Mouse (Mus musculus): Measurements from ENCODE around the gene Efcc1. TPM values are rescaled to one million over a fixed set of nuclear protein-coding genes. Genes with fewer than 3 reads are reported as not detected.

Efcc1 gene
- polyA plus RNA-seq, 1 experiment from 2014 or later = 0.77 TPM

DNA sequence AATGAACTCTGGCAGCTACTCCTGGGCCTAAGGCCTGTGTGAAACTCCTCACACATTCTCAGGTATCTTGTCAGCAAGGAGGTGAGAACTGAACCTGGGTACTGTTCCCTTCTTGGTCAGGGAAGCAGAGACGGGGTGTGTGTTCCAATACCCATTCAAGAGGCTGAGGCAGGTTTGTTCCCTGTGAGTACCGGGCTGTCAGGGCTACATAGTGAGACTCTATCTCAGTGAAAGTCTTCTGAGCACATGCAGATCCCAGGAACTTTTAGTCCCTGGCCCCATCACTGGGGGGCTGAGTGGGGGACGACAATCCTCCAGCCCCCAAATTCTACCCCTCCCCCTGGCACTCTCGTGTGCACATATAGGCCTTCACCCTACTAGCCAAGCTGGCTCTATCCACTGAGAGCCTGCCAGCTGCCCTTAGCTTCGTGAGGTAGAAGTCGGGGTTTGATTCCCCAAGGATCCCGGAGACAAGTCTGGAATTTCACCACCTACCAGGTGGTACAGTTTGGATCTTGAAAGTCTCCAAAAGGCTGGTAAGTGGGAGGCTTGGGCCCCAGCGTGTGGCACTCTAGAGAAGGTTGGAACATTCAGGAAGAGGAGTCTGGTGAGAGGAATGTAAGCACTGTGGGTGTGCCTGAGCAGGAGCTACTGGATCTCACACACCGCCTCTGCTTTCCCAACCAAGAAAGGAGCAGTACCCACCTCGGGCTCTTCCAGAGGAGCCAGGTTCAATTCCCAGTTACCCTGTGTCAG is 50.1 kb downstream of the Efcc1 start:
- WGBS = 72% methylated on average over 10 of the region's 10 CpGs
- H3K9ac ChIP-seq = no peak overlapping the region

DNA sequence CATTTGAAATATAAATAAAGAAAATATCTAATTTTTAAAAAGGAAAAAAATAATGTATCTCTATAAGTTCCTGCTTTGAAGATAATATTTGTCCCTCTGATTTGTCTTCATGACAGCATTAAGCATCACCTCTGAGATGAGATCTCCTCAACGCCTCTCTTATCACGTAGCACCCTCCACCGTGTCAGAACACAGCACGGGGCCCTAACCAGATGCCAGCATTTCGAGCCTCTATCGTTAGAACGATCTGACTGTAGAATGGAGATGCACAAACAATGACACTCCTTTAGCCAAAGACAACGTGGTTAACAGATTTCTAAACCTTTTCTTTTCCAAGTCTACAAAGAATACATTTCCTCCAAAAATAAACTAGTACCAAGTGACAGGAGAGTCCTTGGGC is 53.4 kb downstream of the Efcc1 start:
- H3K9ac ChIP-seq = no peak overlapping the region
- H3K4me3 ChIP-seq = no peak overlapping the region
- no peaks in the 10 kb centered on the region for H3K36me3 ChIP-seq
- no peaks in the 10 kb centered on the region for H3K9me3 ChIP-seq (replicated peaks)
- no peaks in the 10 kb centered on the region for H3K27me3 ChIP-seq
- no peak overlapping the region for H3K27ac ChIP-seq
- peaks cover 5% of the 10 kb centered on the region for H3K4me1 ChIP-seq (replicated peaks)
- 45% methylated on average over 8 of the region's 8 CpGs for WGBS
- no peak for ATAC-seq (replicated peaks; ENCODE audit: insufficient number of reproducible peaks, insufficient read depth, low FRiP score, low read depth)
- no peak overlapping the region for H3K4me2 ChIP-seq

More for the DNA sequence above, 50.1 kb downstream of the Efcc1 start:
- H3K36me3 ChIP-seq = no peaks in the 10 kb centered on the region
- no peak overlapping the region for H3K27ac ChIP-seq
- H3K4me1 ChIP-seq (replicated peaks) = peaks cover 15% of the 10 kb centered on the region
- no peak for ATAC-seq (replicated peaks; ENCODE audit: insufficient number of reproducible peaks, insufficient read depth, low FRiP score, low read depth)
- no peaks in the 10 kb centered on the region for H3K27me3 ChIP-seq
- H3K4me3 ChIP-seq = no peak overlapping the region
- H3K4me2 ChIP-seq = no peak overlapping the region
- no peaks in the 10 kb centered on the region for H3K9me3 ChIP-seq (replicated peaks)

DNA sequence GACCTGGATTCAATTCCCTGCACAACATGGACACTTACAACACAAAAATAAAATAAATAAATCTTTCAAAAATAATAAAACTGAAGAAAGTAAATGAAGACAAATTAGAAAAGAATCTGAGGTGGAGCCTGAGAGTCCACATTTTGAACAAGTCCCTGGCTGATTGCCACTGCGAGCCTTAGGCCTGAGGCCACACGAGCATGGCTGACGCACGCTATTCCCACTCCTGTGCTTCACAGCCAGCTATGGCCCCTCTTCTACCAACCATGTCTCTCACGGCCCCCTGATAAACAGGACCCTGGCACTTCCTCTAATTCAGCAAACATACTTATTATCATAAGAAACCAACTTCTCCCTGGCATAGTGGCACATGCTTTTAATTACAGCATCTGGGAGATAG is 56.0 kb downstream of the Efcc1 start:
- H3K27me3 ChIP-seq = no peaks in the 10 kb centered on the region
- H3K4me3 ChIP-seq = no peak overlapping the region
- WGBS = 72% methylated on average over 5 of the region's 5 CpGs
- no peaks in the 10 kb centered on the region for H3K36me3 ChIP-seq
- no peak overlapping the region for H3K4me2 ChIP-seq
- peaks cover 23% of the 10 kb centered on the region for H3K4me1 ChIP-seq (replicated peaks)
- no peaks in the 10 kb centered on the region for H3K9me3 ChIP-seq (replicated peaks)
- ATAC-seq (replicated peaks; ENCODE audit: insufficient number of reproducible peaks, insufficient read depth, low FRiP score, low read depth) = no peak
- H3K9ac ChIP-seq = no peak overlapping the region
- no peak overlapping the region for H3K27ac ChIP-seq

DNA sequence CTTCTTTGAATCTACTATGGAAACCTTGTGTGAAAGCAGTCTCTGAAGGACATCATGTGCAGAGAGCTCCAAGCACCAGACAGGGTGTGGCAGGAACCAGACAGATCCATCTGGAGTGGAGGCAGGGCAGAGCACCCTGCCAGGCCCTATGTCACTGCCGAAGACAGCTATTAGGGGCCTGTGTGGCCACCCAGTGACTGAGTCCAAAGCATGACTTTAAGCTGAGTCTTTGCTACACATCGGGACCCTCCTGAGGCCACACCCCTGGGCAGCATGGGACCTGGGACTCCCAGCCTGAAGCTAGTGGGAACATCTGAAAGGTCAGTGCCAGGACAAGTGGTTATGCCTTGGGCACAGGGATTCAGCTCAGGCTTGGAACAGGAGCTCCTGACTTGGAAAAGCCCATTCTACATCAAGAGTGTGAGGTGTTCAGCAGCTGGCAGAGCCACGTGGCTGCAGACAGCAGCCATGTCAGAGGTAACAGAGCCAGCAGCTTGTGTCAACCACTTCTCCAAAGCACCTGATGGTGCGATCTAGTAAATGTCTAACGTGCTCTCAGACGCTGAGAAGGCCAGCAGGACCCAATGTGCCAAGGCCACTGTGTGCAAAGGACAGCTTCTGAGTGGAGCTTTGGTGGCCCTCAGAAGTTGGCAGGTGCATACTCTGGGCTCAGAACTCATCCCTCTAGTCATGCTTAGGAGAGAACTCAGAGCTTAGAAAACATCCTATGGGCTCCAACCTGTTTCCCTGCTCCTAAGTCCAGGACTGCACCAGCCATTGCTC is 56.6 kb downstream of the Efcc1 start:
- Histone ChIP-seq H3K4me3 (no peak overlapping the region), H3K27me3 (no peaks in the 10 kb centered on the region), H3K36me3 (peaks cover 6% of the 10 kb centered on the region; the same call in 1 of the 2 replicates), H3K9me3 (replicated peaks) (no peaks in the 10 kb centered on the region), H3K27ac (no peak overlapping the region), H3K9ac (no peak overlapping the region), H3K4me1 (replicated peaks) (peaks cover 23% of the 10 kb centered on the region), H3K4me2 (no peak overlapping the region)
- no peak for ATAC-seq (replicated peaks; ENCODE audit: insufficient number of reproducible peaks, insufficient read depth, low FRiP score, low read depth)
- 67% methylated on average over 6 of the region's 6 CpGs for WGBS

DNA sequence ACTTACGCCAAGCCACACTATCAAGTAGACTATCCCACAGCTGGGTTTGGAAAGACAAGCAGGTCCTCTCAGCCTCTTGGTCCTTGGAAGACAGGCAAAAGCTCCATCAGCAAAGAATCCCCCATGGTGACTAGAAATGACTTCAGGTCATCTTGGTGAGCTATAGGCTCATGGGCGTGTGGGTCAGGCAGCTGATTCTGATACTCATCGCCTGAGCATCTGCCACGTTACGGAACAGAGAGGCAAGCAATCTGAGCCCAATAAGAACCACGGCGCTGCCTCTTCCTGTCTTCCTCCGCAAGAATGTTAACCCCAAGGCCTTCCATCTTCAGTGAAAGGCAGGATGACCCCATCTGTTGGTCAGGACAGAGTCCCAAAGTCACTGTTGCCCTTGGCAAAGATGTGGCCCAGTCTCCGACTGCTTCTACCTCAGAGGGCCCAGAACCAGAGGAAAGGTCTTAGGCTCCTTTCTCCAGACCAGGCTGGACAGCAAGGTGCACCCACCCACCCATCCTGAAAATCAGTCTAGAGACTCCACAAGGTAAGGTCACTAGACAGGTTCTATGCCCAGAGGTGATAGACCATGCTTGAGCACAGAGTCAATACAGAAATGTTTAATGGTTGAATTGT is 57.7 kb downstream of the Efcc1 start:
- H3K4me2 ChIP-seq = no peak overlapping the region
- no peaks in the 10 kb centered on the region for H3K9me3 ChIP-seq (replicated peaks)
- no peak overlapping the region for H3K9ac ChIP-seq
- peaks cover 23% of the 10 kb centered on the region for H3K4me1 ChIP-seq (replicated peaks)
- 91% methylated on average over 9 of the region's 9 CpGs for WGBS
- ATAC-seq (replicated peaks; ENCODE audit: insufficient number of reproducible peaks, insufficient read depth, low FRiP score, low read depth) = no peak
- no peaks in the 10 kb centered on the region for H3K27me3 ChIP-seq
- H3K36me3 ChIP-seq = peaks cover 10% of the 10 kb centered on the region; the same call in 1 of the 2 replicates
- no peak overlapping the region for H3K27ac ChIP-seq
- no peak overlapping the region for H3K4me3 ChIP-seq

DNA sequence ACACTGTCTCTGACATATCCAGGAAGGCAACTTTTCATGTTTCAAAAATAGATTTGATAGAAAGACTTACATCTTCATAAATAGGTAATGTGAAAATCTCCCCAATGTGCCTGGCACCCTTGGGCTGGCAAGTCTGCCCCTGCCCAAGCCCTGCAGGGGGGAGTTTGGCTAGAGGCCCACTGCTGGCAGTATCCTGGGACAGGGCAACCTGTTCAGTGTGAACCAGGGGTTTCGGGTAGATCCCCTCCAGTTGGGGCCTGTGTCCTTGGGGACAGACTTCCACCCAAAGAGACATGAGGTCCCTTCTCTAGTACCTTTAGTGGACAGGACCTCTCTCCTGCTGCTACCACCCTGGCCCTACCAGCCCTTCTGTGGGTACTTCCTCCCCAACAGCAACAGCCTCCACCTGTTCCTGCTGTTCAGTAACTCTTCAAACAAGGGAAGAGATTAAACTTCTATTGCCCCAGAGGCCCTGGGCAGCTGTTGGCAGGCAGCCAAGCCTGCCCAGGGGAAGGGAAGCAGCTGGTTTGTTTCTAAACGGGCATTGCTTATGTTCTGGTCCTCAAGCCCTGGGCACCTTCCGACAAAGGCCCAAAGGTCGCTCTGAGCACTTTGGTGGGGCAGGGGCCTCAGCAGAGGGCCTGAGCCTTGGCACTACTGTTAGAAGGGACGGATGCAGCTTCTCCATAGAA is 58.4 kb downstream of the Efcc1 start:
- Histone ChIP-seq H3K4me3 (no peak overlapping the region), H3K36me3 (peaks cover 10% of the 10 kb centered on the region; the same call in 1 of the 2 replicates), H3K4me2 (no peak overlapping the region), H3K27ac (peak overlapping the region; percentile 64), H3K4me1 (replicated peaks) (peaks cover 23% of the 10 kb centered on the region), H3K27me3 (no peaks in the 10 kb centered on the region), H3K9ac (no peak overlapping the region), H3K9me3 (replicated peaks) (no peaks in the 10 kb centered on the region)
- ATAC-seq (replicated peaks; ENCODE audit: insufficient number of reproducible peaks, insufficient read depth, low FRiP score, low read depth) = peak; percentile 41; the same call in 1 of the 2 replicates
- 36% methylated on average over 5 of the region's 5 CpGs for WGBS

DNA sequence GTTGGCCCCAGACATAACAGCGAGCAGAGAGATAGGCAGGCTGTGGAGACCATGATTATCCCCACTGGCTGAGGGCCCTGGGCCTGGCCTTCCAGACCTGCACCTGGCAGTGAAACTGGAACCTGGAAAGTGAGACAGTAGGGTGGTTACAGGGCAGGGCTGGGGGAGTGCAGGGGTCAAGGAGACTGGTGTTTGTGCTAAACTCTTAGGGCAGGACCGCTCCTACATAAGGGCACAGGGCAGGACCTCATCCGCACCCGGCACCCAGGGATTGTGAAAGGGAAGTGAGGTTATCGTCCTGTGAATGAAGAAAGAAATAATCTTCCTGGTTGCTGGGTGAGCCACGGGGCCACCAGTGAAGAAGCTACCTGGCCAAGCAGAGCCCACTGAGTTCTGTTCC is 59.1 kb downstream of the Efcc1 start:
- H3K4me1 ChIP-seq (replicated peaks) = peaks cover 23% of the 10 kb centered on the region
- no peaks in the 10 kb centered on the region for H3K9me3 ChIP-seq (replicated peaks)
- no peak for ATAC-seq (replicated peaks; ENCODE audit: insufficient number of reproducible peaks, insufficient read depth, low FRiP score, low read depth)
- WGBS = 89% methylated on average over 6 of the region's 6 CpGs
- no peaks in the 10 kb centered on the region for H3K27me3 ChIP-seq
- peak overlapping the region; percentile 64 for H3K27ac ChIP-seq
- H3K4me3 ChIP-seq = no peak overlapping the region
- no peak overlapping the region for H3K9ac ChIP-seq
- H3K4me2 ChIP-seq = no peak overlapping the region
- peaks cover 10% of the 10 kb centered on the region; the same call in 1 of the 2 replicates for H3K36me3 ChIP-seq

DNA sequence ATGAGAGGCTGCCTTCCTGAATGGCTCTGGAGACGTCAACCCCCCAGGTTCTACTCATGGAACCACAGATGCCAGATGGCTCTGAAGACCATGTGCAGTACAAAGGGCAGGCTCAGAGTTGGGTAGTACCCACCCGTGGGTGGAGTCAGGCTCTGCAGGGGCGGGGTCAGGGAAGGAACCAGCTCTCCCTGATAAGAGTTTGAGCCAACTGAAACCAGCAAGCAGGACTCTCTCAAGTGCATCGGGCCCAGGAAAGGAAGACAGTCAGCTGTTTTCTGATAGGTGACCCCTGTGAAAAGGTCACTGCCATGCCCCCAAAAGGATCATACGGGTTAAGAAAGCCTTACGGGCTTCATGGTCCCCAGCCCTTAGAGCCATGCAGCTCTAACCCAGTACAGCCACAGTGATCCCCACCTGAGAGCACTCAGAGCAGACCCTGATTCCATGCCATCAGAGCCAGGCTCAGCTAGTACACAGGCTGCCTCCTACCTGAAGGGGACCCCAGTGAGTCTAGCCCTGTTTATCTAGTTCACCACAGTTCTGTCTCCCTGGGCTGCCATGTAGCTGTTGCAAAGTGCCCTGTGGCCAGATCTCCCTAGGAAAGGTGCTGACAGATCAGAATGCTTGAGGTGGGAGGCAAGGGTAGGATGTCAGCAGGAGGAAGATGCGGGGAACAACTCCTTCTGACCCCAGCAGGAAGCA is 60.3 kb downstream of the Efcc1 start:
- H3K4me1 ChIP-seq (replicated peaks) = peaks cover 23% of the 10 kb centered on the region
- no peak for ATAC-seq (replicated peaks; ENCODE audit: insufficient number of reproducible peaks, insufficient read depth, low FRiP score, low read depth)

DNA sequence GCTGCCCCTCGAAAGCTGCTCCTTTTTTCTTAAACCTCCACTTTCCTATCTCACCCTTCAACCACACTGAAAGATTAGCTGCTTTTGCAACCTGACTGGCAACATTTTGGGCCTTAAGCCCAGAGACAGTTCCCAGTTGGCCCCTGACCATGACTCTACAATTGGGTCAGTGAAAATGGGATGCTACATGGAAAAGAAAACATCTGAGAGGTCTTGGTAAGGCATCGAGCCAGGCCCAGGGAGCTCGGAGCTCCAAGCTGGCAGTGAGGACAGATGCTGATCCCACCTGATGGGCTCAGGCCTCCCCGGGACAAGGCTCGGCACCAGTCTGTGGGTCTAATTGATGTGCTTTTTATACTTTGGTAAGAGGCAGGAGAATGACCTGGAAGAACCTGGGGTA is 61.2 kb downstream of the Efcc1 start:
- H3K9ac ChIP-seq = no peak overlapping the region
- 91% methylated on average over 5 of the region's 5 CpGs for WGBS
- no peak overlapping the region for H3K4me3 ChIP-seq
- no peaks in the 10 kb centered on the region for H3K27me3 ChIP-seq
- H3K36me3 ChIP-seq = peaks cover 10% of the 10 kb centered on the region; the same call in 1 of the 2 replicates
- no peaks in the 10 kb centered on the region for H3K9me3 ChIP-seq (replicated peaks)
- no peak for ATAC-seq (replicated peaks; ENCODE audit: insufficient number of reproducible peaks, insufficient read depth, low FRiP score, low read depth)
- H3K27ac ChIP-seq = no peak overlapping the region
- H3K4me2 ChIP-seq = no peak overlapping the region
- H3K4me1 ChIP-seq (replicated peaks) = peaks cover 25% of the 10 kb centered on the region

More for the DNA sequence above, 60.3 kb downstream of the Efcc1 start:
- Histone ChIP-seq H3K27ac (no peak overlapping the region), H3K4me3 (no peak overlapping the region), H3K4me2 (no peak overlapping the region), H3K9me3 (replicated peaks) (no peaks in the 10 kb centered on the region), H3K9ac (no peak overlapping the region), H3K36me3 (peaks cover 10% of the 10 kb centered on the region; the same call in 1 of the 2 replicates), H3K27me3 (no peaks in the 10 kb centered on the region)
- WGBS = 56% methylated on average over 7 of the region's 7 CpGs

DNA sequence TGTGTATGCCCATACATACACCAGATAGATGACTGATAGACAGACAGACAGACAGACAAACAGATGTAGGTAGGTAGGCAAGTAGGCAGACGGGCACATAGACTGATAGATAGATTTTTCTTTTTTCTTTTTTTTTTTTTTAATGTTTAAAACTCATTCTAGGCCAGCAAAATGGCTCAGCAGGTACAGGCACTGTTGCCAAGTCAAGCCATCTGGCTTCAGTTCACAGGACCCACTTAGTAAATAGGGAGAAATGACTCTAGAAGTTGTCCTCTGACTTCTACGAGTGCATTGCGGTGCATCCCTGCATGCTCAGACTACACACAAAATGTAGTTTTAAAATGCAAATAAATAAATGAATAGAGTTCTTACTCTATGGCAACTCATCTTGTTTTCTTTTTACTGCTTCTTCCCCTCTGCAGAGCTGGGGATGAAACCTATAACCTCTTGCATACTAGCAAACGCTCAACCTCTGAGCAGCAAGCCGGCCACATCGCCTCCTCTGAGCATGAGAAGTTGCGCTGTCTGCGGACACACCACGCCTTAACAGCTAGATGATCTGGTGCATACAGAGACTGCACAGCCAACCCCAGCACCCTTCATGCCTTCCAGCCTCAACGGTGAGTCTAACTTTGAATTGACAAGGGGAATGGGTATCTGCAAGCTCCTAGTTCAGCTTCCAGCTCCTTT is 63.3 kb downstream of the Efcc1 start:
- Histone ChIP-seq H3K27me3 (no peaks in the 10 kb centered on the region), H3K4me1 (replicated peaks) (peaks cover 20% of the 10 kb centered on the region), H3K36me3 (peaks cover 10% of the 10 kb centered on the region; the same call in 1 of the 2 replicates), H3K4me3 (no peak overlapping the region), H3K9ac (no peak overlapping the region), H3K27ac (no peak overlapping the region), H3K9me3 (replicated peaks) (no peaks in the 10 kb centered on the region), H3K4me2 (no peak overlapping the region)
- ATAC-seq (replicated peaks; ENCODE audit: insufficient number of reproducible peaks, insufficient read depth, low FRiP score, low read depth) = no peak
- WGBS = 89% methylated on average over 10 of the region's 10 CpGs
